Mouse (Mus musculus): ENCODE data around the gene S100pbp. TPM values are rescaled to one million over a fixed set of nuclear protein-coding genes. Genes with fewer than 3 reads are reported as not detected.

The S100pbp gene
- total and polyA plus RNA-seq, 2 experiments from 2014 or later = 16.9 to 35.9 TPM

DNA sequence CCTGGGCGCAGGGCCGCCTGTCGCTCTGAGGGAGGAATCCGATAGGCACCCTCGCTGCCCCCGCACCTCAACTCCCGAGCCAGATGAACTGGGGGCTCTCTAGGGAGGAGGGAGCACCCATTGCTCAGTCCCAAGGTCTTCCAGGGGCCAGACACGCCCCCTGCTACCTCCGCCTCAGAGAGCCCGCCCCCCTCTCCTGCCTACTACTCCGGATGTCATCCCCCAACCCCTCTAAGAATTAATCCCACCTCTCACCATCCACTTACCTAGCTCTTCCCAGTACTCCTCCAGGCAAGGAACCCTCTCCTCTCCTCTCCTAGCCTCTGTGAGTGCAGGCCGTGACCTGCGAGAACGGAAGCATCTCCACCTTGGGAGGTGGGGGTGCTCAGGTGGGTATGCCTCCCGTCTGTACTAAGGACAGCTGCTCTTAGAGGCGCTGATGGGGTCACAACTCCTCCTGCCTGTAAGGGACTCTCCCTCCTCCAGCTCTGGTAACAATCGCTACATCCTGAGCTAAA is 67.9 kb downstream of the S100pbp start, which contains the start of gene Hpca:
Hpca (minus strand) TSS at position 468 of the 518 bp plus-strand sequence.
- Histone ChIP-seq H3K4me1 (ENCODE audit: insufficient read depth, low read length) (peaks cover 11% of the 10 kb centered on the region; the same call in 1 of the 2 replicates), H3K4me3 (ENCODE audit: low read length) (peak within 1 kb of the TSS; percentile 48), H3K9me3 (ENCODE audit: low read length) (no peaks in the 10 kb centered on the region), H3K27ac (peak within 1 kb of the TSS; percentile 70), H3K9ac (replicated peaks; ENCODE audit: low read length) (peak within 1 kb of the TSS; percentile 65), H3K36me3 (ENCODE audit: insufficient read depth, low read length) (no peaks in the 10 kb centered on the region), H3K27me3 (ENCODE audit: insufficient read depth, low read length) (no peaks in the 10 kb centered on the region), H3K4me2 (ENCODE audit: low read depth, low read length) (peak within 1 kb of the TSS; percentile 87)
- ATAC-seq (peak; percentile 11; the same call in 1 of the 2 replicates), DNase-seq (ENCODE audit: low spot score) (no peak)
- under 1% methylated on average over 15 of the region's 17 CpGs for WGBS
- no peak for TF ChIP-seq CTCF (IDR thresholded peaks at IDR 0.05; ENCODE audit: low read depth)

GRCm38 (mm10) chr4:129120520-129121445 is 68.7 kb downstream of the S100pbp start:
- peak; percentile 65 for DNase-seq (ENCODE audit: low spot score)
- Histone ChIP-seq H3K36me3 (ENCODE audit: insufficient read depth, low read length) (no peaks in the 10 kb centered on the region), H3K4me1 (ENCODE audit: insufficient read depth, low read length) (peaks cover 10% of the 10 kb centered on the region; the same call in 1 of the 2 replicates), H3K27ac (peak overlapping the region; percentile 70), H3K9me3 (ENCODE audit: low read length) (no peaks in the 10 kb centered on the region), H3K27me3 (ENCODE audit: insufficient read depth, low read length) (no peaks in the 10 kb centered on the region), H3K4me2 (ENCODE audit: low read depth, low read length) (peak overlapping the region; percentile 87), H3K9ac (replicated peaks; ENCODE audit: low read length) (peak overlapping the region; percentile 65), H3K4me3 (ENCODE audit: low read length) (peak overlapping the region; percentile 48)
- peak; percentile 35 for TF ChIP-seq CTCF (IDR thresholded peaks at IDR 0.05; ENCODE audit: low read depth)
- ATAC-seq = peak; percentile 50
- under 1% methylated on average over 45 of the region's 59 CpGs for WGBS

GRCm38 (mm10) chr4:129119708-129120107 is 69.8 kb downstream of the S100pbp start:
- H3K36me3 ChIP-seq (ENCODE audit: insufficient read depth, low read length) = no peaks in the 10 kb centered on the region
- DNase-seq (ENCODE audit: low spot score) = no peak
- peak overlapping the region; percentile 48 for H3K4me3 ChIP-seq (ENCODE audit: low read length)
- no peaks in the 10 kb centered on the region for H3K27me3 ChIP-seq (ENCODE audit: insufficient read depth, low read length)
- TF ChIP-seq CTCF (IDR thresholded peaks at IDR 0.05; ENCODE audit: low read depth) = no peak
- 0 out of 2 replicates have a peak, but pooled peaks cover under 1% of the 10 kb centered on the region for H3K4me1 ChIP-seq (ENCODE audit: insufficient read depth, low read length)
- H3K9me3 ChIP-seq (ENCODE audit: low read length) = no peaks in the 10 kb centered on the region
- H3K4me2 ChIP-seq (ENCODE audit: low read depth, low read length) = peak overlapping the region; percentile 87
- no peak overlapping the region; the same call in 1 of the 2 replicates for H3K9ac ChIP-seq (replicated peaks; ENCODE audit: low read length)
- 71% methylated on average over 10 of the region's 10 CpGs for WGBS
- ATAC-seq = no peak
- 0 out of 2 replicates have a peak overlapping the region, but pooled peaks have one; percentile 70 for H3K27ac ChIP-seq

GRCm38 (mm10) chr4:129117720-129118510 is 71.6 kb downstream of the S100pbp start:
- Histone ChIP-seq H3K36me3 (ENCODE audit: insufficient read depth, low read length) (no peaks in the 10 kb centered on the region), H3K4me2 (ENCODE audit: low read depth, low read length) (no peak overlapping the region), H3K9ac (replicated peaks; ENCODE audit: low read length) (no peak overlapping the region), H3K27ac (no peak overlapping the region), H3K4me3 (ENCODE audit: low read length) (no peak overlapping the region), H3K9me3 (ENCODE audit: low read length) (no peaks in the 10 kb centered on the region), H3K4me1 (ENCODE audit: insufficient read depth, low read length) (peaks cover 5% of the 10 kb centered on the region; the same call in 1 of the 2 replicates), H3K27me3 (ENCODE audit: insufficient read depth, low read length) (no peaks in the 10 kb centered on the region)
- 90% methylated on average over 14 of the region's 14 CpGs for WGBS
- DNase-seq (ENCODE audit: low spot score) = no peak
- no peak for TF ChIP-seq CTCF (IDR thresholded peaks at IDR 0.05; ENCODE audit: low read depth)
- no peak for ATAC-seq

DNA sequence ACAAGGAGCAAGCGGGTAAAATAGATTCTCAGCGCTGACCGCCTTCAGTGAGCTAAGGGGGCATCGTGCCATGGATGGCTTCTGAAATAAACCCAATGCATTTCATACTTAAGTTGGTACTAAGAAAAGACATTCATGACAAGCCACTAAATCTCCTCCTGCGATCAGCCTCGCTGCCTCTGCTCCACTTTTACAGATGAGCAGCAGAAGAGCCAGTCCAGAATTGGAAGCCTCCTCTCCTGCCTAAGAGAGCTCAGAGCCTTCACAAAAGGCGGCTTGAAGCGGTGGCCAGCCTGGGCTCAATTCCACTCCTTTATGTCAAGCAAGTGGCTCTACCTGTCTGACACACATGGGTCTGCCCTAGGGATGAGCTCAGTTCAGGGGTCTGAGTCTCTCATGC is 72.8 kb downstream of the S100pbp start:
- no peak overlapping the region for H3K4me2 ChIP-seq (ENCODE audit: low read depth, low read length)
- no peak for TF ChIP-seq CTCF (IDR thresholded peaks at IDR 0.05; ENCODE audit: low read depth)
- no peaks in the 10 kb centered on the region for H3K27me3 ChIP-seq (ENCODE audit: insufficient read depth, low read length)
- ATAC-seq (no peak), DNase-seq (ENCODE audit: low spot score) (no peak)
- no peaks in the 10 kb centered on the region for H3K9me3 ChIP-seq (ENCODE audit: low read length)
- no peaks in the 10 kb centered on the region for H3K36me3 ChIP-seq (ENCODE audit: insufficient read depth, low read length)
- H3K4me1 ChIP-seq (ENCODE audit: insufficient read depth, low read length) = peaks cover 5% of the 10 kb centered on the region; the same call in 1 of the 2 replicates
- no peak overlapping the region for H3K27ac ChIP-seq
- H3K4me3 ChIP-seq (ENCODE audit: low read length) = no peak overlapping the region
- no peak overlapping the region for H3K9ac ChIP-seq (replicated peaks; ENCODE audit: low read length)
- WGBS = 88% methylated on average over 8 of the region's 8 CpGs
